Mouse (Mus musculus): Measurements from ENCODE around the gene Susd6. TPM values are rescaled to one million over a fixed set of nuclear protein-coding genes. Genes with fewer than 3 reads are reported as not detected.

Gene Susd6
- total RNA-seq, 2 experiments from 2014 or later, result 46.3 to 49.6 TPM

DNA sequence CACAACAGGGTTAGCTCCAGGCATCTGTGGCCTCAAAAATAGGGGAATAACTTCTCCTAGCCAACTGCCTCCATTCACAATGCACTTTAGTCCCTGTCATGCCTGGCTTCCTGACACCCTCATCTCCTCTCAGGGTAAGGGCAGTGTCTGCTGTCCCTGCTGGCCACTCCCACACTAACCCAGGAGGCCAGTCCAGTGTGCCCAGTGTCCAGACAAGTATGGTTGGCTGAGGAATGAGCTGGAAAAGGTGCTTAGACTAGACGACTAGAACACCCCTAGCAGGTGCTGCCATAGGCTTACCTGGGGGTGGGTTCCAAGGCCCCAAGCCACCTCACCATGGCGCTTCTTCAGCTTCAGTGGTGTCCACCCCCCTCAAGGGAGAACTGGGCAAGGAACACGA lies 88.3 kb downstream of the Susd6 start:
- DNase-seq, result no peak

DNA sequence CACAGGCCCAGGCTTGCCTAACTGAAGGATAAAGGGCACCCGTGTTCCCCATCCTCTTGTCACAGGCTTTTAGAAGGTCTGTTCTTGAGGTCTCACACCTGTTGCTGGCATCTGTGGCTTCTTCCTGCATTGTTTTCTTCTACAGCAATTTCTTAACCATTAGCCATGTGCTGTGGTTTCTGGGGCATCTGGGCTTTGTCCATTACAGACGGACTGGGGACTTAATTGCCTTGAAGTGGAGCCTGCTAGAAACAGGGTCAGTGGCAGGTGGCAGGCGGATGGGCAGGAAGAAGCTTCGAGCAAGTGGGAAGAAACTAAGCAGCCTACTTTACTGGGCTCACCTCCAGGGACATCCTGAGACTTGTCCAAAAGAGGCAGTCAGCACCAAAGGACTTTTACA lies 89.0 kb downstream of the Susd6 start:
- DNase-seq, result no peak

DNA sequence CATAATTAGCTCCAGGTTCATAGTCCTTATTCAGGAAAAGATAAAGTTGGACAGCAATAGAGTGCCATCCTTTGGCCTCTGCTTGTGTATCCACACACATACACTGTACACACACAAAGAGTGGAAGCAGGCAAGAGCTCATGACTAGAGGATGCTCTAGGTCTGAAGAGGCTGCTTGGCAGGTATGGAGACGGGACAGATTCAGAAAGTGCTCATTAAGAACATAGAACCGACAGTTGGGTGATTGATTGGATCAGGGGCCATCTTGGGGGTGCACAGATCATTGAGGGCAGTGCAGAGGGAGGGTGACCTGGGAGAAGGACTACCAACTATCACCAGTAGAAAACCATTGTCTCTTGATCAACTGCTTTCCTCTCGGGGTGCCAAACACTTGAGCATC lies 90.8 kb downstream of the Susd6 start:
- DNase-seq, result no peak

DNA sequence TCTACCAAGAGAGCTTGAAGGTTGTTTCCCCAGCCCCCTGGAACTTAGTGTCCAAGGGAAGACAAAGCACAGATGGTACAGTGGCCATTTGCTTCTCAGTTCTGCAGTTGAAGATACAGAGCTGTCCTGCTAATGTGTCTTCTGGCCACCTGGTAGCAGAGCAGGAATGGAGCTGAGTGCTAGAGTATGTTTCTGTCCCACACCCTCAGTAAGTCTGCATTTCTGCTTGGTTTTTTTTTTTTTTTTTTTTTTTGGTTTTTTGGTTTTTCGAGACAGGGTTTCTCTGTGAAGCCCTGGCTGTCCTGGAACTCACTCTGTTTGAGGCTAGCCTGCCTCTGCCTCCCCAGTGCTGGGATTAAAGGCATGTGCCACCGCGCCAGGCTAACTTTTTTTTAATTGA lies 93.0 kb downstream of the Susd6 start:
- DNase-seq, result no peak

DNA sequence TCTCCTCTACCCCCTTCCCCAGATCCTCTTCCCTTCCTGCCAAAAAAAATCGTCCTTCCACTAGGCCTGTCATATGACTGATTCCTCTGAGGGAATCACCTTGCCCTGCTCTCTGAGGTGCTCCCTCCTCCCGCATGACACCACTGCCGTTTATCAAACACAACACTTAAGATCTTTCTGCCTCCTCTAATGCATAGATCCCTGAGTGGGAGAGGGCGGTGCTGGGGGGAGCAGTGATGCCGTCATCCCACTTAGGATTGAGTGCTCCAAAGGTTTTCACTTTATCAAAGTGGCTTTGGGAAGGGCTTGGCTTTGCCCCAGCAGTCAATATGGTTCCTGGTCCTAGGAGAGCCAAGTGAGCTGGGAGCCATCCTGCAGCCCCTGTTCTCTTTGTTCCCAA lies 93.6 kb downstream of the Susd6 start:
- peak; percentile 31 for DNase-seq

DNA sequence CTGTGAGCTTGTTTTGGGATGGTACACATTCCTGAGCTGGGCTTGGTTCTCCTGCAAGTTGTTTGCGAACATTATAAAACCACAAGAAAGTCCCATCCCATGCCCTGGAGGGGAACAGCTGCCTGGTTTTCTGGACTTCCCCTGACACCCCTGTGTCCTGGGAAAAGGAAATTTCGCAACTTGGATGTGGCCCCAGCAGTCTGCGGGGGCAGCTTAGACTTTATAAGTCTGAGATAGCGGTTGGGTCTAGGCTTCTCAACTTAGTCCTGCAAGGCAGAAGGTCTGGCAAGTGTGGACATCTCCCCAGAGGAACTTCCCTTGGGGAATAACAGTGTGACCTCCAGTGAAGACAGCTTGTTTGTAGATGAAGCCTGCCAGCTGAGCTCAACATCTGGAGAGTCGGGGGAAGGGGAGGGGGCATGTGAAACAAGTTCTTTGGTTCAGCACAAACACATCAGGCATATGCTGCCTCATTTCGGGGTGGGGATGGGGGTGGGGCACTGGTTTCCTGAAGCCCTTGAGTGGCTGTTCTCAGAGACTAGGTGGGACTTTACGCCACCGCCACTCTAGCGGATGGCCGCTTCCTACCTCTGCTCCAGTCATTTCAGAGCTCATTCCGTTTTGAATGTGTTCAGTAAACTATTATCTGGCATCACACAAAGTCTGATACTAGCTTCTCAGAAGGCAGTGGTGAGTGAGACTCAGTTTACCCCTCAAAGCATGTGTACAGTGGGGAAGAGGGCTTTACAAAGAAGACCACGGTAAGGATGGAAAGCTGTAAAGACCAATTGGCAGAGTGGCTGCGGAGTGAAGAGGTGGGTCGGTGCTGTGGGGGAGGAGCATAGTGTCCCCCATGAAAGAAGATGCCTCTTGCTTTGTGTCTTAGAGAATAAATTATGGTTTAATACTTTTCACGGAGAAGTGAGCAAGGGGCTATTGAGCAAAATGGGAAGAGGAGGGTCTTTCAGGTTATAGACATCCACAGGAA lies 95.3 kb downstream of the Susd6 start:
- DNase-seq, result peak; percentile 77

DNA sequence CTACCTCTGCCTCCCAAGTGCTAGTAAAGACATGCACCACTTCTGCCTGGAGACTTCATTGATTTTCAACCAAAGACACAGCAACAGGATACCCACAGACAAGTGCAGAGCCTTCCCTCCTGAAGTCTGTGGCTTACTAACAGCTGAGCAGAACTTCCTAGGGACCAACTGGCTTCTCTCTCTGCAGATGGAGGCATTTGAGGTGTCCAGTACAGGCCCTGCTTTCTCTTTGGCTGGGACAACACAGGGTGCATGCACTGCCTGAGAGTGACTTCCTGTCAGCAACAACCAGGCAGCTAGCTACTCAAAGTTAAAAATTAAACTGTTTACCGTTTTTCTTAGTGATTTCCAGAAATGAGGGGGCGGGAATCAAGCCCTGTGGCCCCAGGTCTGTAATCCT lies 96.7 kb downstream of the Susd6 start:
- DNase-seq, result no peak

DNA sequence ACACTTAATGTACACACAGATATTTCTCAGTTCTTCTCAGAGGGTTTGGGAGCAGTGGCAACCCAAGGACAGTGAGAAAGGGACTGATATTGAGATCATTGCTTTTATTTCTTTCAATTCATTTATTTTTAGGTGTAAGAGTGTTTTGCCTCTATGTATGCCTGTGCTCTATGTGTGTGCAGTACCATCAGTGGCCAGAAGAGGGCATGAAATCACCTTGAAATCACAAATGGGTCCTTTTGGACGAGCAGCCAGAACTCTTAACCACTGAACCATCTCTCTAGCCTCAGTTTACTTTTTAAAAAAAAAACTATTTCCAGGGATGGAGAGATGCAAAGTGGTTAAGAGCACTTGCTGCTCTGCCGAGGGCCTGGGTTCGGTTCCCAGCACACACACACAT lies 99.0 kb downstream of the Susd6 start:
- DNase-seq, result no peak

DNA sequence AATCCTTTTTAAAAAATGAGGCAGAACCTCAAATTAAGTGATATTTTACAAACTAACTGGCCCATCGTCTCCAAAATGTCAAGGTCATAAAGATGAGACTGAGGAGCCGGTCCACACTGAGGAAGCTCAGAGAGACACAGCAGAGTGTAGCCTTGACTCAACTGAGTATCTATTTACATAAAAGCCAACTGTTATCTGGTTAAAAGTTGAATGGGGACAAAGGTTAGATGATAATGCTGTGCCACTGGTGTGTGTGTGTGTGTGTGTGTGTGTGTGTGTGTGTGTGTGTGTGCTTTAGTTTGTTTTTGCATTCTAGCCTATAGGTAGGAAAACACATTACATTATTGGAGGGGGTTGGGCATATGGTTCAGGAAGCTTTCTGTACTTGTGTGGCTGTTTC lies 100.8 kb downstream of the Susd6 start:
- no peak for DNase-seq

DNA sequence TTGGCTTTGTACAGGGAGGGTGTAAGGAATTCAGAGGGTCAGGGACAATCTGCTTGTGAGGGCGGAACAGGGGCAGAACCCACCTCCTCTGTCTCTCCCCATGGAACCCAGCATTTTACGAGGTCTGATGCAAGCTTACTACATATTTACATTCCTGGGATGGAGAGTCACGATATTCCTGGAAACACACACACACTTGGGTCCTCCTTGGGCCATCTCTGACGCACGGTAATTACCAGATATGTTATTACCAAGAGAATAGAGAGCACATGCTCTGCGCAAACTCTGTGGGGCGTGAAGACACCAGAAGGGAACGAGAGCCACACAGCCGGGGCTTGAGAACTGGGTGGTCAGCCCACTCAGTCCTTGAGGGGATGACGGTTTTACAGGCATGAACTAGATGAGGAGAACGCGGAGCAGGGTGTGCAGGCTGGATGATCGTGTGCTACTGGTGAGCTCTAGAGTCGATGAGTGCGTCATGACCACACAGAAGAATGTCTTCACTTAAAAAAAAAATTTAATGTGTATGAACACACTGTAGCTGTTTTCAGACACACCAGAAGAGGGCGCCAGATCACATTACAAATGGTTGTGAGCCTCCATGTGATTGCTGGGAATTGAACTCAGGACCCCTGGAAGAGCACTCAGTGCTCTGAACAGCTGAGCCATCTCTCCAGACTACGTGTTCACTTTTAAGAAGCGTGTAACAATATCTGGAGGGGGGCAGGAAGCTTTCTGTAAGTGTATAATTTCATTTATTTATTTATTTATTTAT lies 103.6 kb downstream of the Susd6 start:
- DNase-seq, result no peak

DNA sequence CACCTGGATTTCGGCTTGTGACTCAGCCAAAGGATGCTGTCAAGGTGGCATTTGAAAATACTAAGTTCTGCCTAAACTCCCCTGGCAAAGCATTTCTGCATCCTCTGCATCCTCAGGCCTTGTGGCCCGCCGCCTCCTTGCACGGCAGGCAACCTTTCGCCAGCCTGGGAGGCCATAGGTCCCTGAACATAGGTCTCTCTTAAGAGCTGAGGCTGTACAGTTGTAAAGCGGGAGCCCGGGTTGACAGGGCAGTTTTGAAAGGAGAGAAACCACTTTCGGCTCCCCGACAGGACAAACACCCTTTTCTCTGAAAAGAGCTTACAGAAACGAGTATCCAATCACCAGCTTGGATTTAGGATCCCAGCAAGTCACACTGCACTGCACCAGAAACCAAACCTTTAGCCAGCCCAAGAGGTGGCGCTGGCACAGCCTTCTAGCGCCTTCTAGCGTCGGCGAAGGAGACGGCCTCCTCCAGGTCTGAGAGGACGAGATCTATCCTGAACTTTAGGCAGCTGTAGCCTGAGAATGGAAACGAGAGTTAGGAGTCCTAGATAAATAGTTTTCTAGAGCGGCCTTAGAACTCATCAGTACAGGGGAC lies 104.8 kb downstream of the Susd6 start:
- peak; percentile 79 for DNase-seq

DNA sequence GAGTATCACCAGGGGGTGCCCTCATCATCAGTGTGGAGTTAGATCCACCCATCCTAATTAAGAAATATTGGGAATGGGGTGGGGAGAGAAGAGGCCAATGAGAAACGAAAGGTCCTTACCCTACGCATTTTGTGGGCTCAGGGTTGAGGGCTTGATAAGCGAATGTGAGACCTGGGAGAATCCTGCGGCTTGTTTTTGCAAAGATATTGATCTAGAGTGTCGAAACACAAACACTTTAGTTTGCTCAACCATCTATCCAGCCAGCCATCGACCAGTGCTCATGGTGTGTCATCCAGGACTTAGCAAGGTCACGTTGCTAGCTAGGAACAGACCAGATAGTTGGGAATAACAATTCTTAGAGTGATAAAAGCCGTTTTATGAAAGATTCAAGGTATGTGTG lies 119.3 kb downstream of the Susd6 start:
- DNase-seq, result no peak

DNA sequence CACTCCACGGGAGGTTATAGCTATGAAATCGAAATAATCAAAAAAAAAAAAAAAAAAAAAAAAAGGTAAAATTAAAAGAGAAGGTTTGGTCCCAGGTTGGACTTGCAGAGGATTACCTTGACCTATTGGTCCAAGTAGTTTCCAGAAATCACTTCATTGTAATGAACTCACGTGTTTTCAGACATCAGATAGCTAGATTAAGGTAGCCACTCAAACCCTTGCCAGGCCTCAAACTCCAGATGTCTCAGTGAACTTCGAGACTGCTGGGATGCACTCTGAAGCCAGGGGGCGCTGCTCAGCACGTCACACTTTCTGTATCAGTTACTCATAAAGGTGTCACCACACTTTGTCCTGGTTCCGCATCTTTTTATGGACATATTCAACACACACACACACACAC lies 127.5 kb downstream of the Susd6 start:
- DNase-seq, result no peak

DNA sequence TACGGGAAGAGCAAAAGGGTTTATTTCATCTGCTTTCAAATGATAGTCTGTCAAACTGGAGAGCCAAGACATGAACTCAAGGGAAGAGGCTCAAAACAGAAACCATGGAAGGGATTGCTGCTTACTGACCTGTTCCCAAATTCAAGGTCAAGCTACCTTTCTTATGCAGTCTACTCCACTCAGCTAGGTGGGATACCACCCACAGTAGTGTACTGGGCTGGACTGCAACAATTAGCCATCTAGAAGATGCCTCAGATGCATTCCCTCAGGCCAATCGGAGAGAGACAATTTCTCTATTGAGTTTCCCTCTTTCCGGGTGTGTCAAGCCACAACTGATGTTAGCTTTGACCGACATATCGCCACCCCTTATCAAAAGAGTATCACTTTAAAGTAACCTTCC lies 131.0 kb downstream of the Susd6 start:
- no peak for DNase-seq

DNA sequence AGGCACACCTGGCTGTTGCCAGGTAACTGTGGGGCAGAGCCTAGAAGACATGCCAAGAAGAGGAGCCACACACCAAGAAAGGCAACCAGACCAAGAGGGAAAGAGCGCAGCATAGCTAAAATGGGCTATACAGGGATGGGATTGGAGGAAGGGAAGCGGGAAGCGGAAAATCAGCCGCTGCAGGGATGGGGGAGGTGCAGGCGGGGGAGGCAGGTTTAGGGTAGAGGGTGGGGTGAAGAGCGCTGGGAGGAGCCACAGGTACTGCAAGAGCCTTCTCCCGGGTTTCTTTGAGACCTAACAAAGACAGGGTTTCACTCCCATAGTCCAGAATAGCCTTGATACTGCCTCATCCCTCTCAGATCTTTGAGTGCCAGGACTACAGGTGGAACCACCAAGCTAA lies 132.6 kb downstream of the Susd6 start:
- no peak for DNase-seq

DNA sequence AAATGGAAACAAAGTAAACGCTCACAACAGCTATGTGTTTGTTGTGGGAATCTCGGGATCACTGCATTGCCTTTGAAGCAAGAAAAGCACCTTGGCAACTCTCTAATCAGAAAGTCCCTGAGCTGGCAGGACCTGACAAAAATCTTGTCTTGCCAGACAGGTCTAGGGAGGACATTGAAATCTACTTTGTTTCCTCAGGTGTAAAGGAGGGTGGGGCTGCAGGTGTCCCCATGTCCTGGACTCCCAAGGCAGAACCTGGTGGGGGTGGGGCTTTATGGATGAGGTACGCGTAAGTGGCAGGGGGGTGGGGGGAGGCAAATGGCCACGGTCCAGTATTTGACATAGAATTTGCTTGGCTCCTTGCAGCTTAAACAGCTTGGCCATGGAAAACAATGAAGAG lies 133.3 kb downstream of the Susd6 start:
- DNase-seq, result no peak

DNA sequence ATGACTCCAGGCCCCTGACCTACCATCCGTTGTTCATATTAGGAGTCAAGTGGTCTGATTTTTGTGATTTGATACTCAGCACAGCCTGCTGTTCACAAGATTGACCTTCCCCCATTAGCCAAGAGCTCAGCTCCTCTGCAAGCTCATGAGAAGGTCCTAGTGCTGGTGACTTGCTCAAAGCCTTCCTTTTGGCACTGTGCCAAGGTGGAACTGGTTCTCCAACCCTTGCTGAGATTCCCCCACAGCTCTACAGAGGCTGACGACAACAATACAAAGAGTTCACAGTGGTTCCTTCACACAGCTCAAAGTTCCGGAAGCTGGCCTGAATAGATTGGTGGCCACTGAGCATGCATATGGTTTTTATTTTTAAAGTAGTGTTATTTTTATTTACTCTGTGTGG lies 133.9 kb downstream of the Susd6 start:
- no peak for DNase-seq

DNA sequence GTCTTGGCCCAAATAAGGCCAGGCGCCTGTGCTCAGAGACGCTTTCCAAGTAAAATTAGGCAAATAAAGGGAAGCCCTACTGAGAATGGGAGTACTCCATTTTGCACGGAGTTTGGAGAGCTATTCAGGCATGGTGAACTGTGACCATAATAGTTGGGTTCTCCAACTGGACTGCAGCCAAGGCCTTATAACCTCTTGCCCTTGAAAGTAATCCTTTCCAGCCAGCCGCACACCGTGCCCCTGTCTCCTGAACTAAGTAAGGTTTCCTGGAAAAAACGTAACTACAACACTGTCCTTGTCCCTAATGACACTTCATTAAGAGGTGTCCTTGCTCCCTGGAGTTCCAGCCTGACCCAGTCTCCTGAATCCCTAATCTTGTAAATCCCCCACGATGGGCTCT lies 135.6 kb downstream of the Susd6 start:
- DNase-seq, result peak; percentile 22

DNA sequence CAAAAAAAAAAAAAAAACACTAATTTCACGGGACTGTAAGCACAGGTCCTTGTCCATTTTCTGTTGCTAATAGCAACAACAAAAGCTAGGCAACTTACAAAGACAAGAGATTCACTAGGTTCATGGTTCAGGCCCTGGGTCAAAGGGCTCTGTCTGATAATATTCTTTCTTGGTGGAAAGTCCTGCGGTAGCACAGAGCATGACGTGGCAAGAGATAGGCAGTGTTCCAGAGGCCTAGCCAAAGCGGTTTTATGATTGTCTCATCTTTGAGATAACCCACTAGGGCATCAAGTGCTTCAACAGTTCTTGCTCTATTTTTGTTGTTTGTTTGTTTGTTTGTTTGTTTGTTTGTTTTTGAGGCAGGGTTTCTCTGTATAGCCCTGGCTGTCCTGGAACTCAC lies 136.2 kb downstream of the Susd6 start:
- no peak for DNase-seq

DNA sequence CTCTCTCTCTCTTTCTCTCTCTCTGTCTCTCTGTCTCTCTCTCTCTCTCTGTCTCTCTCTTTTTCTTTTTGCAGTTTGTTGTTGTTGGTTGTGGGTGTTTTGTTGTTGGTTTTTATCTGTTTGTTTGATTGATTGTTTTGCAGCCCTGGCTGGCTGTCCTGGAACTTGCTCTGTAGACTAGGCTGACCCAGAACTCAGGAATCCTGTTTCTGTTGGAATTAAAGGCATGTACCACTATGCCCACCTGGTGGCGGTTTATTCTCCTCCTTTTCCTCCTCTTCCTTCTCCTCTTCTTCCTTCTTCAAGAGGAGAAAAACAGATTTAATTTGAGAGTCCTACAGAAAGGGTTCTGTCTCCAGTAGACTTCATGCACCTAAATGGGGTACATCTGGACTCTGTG lies 137.2 kb downstream of the Susd6 start:
- no peak for DNase-seq

DNA sequence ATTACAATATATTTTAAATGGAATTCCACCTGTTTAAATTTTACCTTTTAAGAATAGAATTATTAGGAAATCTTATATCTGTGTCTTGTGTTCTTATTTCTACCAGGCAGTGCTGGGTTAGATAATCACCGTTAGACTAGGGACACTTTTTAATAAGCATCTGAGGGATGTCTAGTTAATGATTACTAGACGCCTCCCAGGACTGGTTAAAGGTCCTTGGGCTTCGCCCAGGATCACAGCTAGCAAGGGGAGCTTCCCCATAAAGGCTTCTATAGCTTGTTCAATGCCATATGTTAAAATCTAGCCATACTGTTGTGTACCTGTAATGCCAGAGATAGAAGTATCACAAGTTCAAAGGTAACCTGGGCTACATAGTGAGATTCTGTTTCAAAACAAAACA lies 138.6 kb downstream of the Susd6 start:
- no peak for DNase-seq

DNA sequence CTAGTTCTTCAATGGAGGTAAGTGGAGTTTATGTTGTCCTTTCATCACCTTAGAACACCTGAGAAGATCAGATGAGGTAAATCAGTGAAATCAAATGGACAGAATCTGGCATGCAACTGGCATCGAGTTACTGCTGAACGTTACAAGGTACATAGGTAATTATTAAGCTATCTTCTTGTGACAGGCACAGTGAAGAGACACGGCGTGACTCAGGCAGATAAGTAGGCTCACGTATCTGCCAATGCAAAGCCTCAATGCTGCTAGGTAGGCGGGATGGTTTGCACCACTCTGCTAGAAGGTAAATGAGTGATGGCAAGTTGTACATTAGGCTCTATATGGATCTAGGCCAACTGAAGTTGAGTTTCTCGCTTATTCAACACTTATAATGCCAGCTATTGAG lies 139.8 kb downstream of the Susd6 start:
- no peak for DNase-seq

All from heart, postnatal 4 days (tissue).